ENCODE assay signal across 21 mouse cellular contexts in genomic region chr17:46946276-46946675, GRCm38 (mm10). TPM values are rescaled to one million over a fixed set of nuclear protein-coding genes. Genes with fewer than 3 reads are reported as not detected.
DNase-seq lines count a peak whose midpoint lies in the region; ATAC-seq lines count a peak whose summit lies in the region.
"Had no signal": no experiment of that assay in that cellular context is flagged by ENCODE, and none has a peak within 500 bp of the region (broad histone marks: within the 10 kb centered on the region; RNA-seq: fewer than 3 reads in every experiment).

No protein-coding gene starts in this region.

- DNase-seq in adrenal gland, adult (ENCODE audit: inconsistent age in 2 of 2, low spot score in 1 of 2): peak; percentile 72 to 81
- no peak for DNase-seq in adrenal gland, adult 18-20 months (ENCODE audit: low spot score in 2 of 2)
- peak; percentile 31 for DNase-seq in adrenal gland, adult 8-10 months
- DNase-seq in adrenal gland, postnatal 25 days: no peak
- DNase-seq in adrenal gland, postnatal 10 days: peak; percentile 25
- DNase-seq in adrenal gland, postnatal 36 days: peak; percentile 50 to 52
- DNase-seq in layer of hippocampus, adult 8-10 months (ENCODE audit: low spot score in 2 of 2): no peak
- DNase-seq: B cell, adult 2 months; cerebellum, adult 11-12 months; cerebellum, adult 2 months; cerebellum, adult 9-10 months; cerebellum, postnatal 10 days; cerebellum, postnatal 25 days; gastrocnemius, adult 2 months had no signal

- no peak for ATAC-seq in megakaryocyte, adult 5-6 weeks (ENCODE audit: poor library complexity, severe bottlenecking)
- ATAC-seq: activated CD4-positive, CD25-positive, alpha-beta regulatory T cell, adult 4 months; CD4-positive, CD25-positive, alpha-beta regulatory T cell, adult 4 months; forebrain, embryonic 13.5 days; forebrain, embryonic 16.5 days; Patski had no signal

RNA-seq across cellular contexts. Expression of gene Prph2, which starts 36.0 kb away (rescaled TPM):
- total RNA-seq in adrenal gland, adult 18-20 months (2021): not detected
- total RNA-seq in adrenal gland, adult 8-10 months (2022): not detected
- total RNA-seq in adrenal gland, postnatal 25 days (2021): not detected in 2 replicates
- not detected for total RNA-seq in adrenal gland, postnatal 10 days (2021)
- total RNA-seq in adrenal gland, postnatal 36 days (2021): not detected
- not detected for total RNA-seq in layer of hippocampus, adult 8-10 months (2022)
- total RNA-seq in megakaryocyte, adult 5-6 weeks (2015): not detected in 2 replicates
- total RNA-seq in megakaryocyte, adult 5-6 weeks (2017): not detected in 2 replicates
- total RNA-seq: CH12.LX; gastrocnemius, adult 2 months had no signal

RNA-seq across cellular contexts. Expression of gene Tbcc, which starts 55.8 kb away (rescaled TPM):
- 10 to 100 TPM; 19.6 to 23.9 TPM for total RNA-seq in adrenal gland, adult 18-20 months (2021)
- 10 to 100 TPM; 22.8 to 28.3 (median 26.7) TPM for total RNA-seq in adrenal gland, adult 8-10 months (2022)
- total RNA-seq in adrenal gland, postnatal 25 days (2021): 19.7 and 24.3 TPM in 2 replicates
- 10 to 100 TPM; 21.6 to 23.3 TPM for total RNA-seq in adrenal gland, postnatal 10 days (2021)
- 10 to 100 TPM; 20.9 to 21.9 TPM for total RNA-seq in adrenal gland, postnatal 36 days (2021)
- total RNA-seq in layer of hippocampus, adult 8-10 months (2022): 10 to 100 TPM; 24.8 to 38.5 (median 33.2) TPM
- total RNA-seq in megakaryocyte, adult 5-6 weeks (2015): 8.6 and 13.5 TPM in 2 replicates
- total RNA-seq in megakaryocyte, adult 5-6 weeks (2017): 10.8 and 13.3 TPM in 2 replicates

Comparison
In these comparisons a context has a peak if more than half of its experiments do, and no peak if none do; other contexts are left out.
1. DNase-seq: peak in adrenal gland, adult (2 of 2), adrenal gland, adult 8-10 months (single experiment), adrenal gland, postnatal 10 days (single experiment) and adrenal gland, postnatal 36 days (2 of 2); none in adrenal gland, adult 18-20 months (0 of 2), adrenal gland, postnatal 25 days (single experiment) and layer of hippocampus, adult 8-10 months (0 of 2).